Mouse (Mus musculus): ENCODE measurements around the gene Tank. TPM values are rescaled to one million over a fixed set of nuclear protein-coding genes. Genes with fewer than 3 reads are reported as not detected.
A peak's percentile ranks its signal among the peaks of the same experiment; 100 is the strongest.

Gene Tank
- polyA plus RNA-seq, 1 experiment from 2014 or later, result 31.2 TPM

- no peaks in the 10 kb centered on the region for H3K27me3 ChIP-seq
- no peak overlapping the region for H3K27ac ChIP-seq
- no peaks in the 10 kb centered on the region for H3K9me3 ChIP-seq (replicated peaks)
- no peak overlapping the region for H3K4me2 ChIP-seq
- H3K36me3 ChIP-seq (ENCODE audit: poor library complexity, severe bottlenecking), result no peaks in the 10 kb centered on the region
- no peak overlapping the region for H3K4me3 ChIP-seq
- H3K4me1 ChIP-seq, result no peaks in the 10 kb centered on the region
- no peak for ATAC-seq
- H3K9ac ChIP-seq, result no peak overlapping the region
- WGBS, result 89% methylated on average over 5 of the region's 5 CpGs
Observed at GRCm38 (mm10) chr2:61582578-61583315, 4.4 kb downstream of the Tank start.

DNA sequence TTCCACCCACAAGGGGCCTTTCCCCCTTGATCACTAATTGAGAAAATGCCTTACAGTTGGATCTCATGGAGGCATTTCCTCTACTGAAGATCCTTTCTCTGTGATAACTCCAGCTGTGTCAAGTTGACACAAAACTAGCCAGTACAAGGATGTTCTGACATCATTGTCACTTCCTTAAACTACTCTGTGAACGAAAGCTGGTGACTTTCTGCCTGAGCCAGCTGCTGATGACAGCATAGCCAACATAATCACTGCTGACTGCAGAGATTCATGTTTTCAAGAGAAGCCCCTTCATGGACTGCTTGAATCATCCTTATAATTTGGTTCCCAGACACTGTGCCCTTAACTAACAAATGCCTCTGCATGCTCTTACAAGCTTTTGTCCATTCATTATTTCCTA, 7.1 kb downstream of the Tank start:
- no peak overlapping the region for H3K4me3 ChIP-seq
- WGBS, result 84% methylated on average over 1 of the region's 1 CpGs
- H3K4me1 ChIP-seq, result no peaks in the 10 kb centered on the region
- no peak overlapping the region for H3K4me2 ChIP-seq
- H3K27ac ChIP-seq, result no peak overlapping the region
- ATAC-seq, result no peak
- no peaks in the 10 kb centered on the region for H3K9me3 ChIP-seq (replicated peaks)
- H3K36me3 ChIP-seq (ENCODE audit: poor library complexity, severe bottlenecking), result no peaks in the 10 kb centered on the region
- no peak overlapping the region for H3K9ac ChIP-seq
- no peaks in the 10 kb centered on the region for H3K27me3 ChIP-seq

DNA sequence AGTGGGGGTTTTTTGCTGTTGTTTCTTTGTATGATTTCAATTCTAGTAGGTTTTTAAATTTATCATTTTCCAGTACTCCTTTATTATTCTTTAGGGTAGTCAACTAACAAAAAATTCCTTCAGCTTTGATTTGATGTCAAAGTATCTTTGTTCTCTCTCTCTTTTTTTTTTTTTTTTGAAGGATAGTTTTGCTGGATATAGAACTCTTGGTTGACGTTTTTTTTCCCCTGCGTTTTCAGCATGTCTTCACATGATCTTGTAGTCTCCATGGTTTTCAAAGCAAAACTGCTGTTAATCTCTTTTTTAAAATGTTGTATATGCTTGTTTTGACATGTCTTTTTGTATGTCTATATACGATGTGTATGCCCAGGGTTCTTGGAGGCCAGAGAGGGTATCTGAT, 7.8 kb downstream of the Tank start:
- WGBS, result 95% methylated on average over 3 of the region's 3 CpGs
- no peaks in the 10 kb centered on the region for H3K9me3 ChIP-seq (replicated peaks)
- no peaks in the 10 kb centered on the region for H3K27me3 ChIP-seq

DNA sequence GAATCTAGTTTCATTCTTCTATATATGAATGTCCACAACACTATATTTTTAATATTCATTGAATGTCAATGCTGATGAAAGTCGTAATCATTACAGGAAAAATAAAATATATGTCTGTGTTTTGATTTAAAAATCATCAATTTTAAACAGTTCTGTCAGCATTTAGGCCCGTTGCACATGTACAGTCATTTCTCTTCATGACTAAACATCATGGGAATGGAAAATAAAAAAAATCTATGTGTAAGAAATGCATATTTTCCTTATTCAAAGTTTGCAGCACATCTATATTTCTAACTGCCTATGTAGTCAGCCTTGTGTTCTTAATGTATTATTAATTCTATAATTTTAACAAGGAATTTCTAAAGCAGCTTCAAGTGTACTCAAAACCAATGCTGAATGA, 12.4 kb downstream of the Tank start:
- no peak for ATAC-seq
- Histone ChIP-seq H3K9me3 (replicated peaks) (no peaks in the 10 kb centered on the region), H3K9ac (no peak overlapping the region), H3K27me3 (no peaks in the 10 kb centered on the region), H3K4me2 (no peak overlapping the region), H3K4me3 (no peak overlapping the region), H3K27ac (no peak overlapping the region), H3K36me3 (ENCODE audit: poor library complexity, severe bottlenecking) (no peaks in the 10 kb centered on the region), H3K4me1 (peaks cover 8% of the 10 kb centered on the region)
- 91% methylated on average over 2 of the region's 2 CpGs for WGBS

More for the DNA sequence above, 7.8 kb downstream of the Tank start:
- no peaks in the 10 kb centered on the region for H3K4me1 ChIP-seq
- no peak for ATAC-seq
- H3K4me3 ChIP-seq, result no peak overlapping the region
- no peak overlapping the region for H3K9ac ChIP-seq
- no peak overlapping the region for H3K4me2 ChIP-seq
- no peak overlapping the region for H3K27ac ChIP-seq
- no peaks in the 10 kb centered on the region for H3K36me3 ChIP-seq (ENCODE audit: poor library complexity, severe bottlenecking)

- Histone ChIP-seq H3K27ac (no peak overlapping the region), H3K4me2 (no peak overlapping the region), H3K9me3 (replicated peaks) (no peaks in the 10 kb centered on the region), H3K4me3 (no peak overlapping the region), H3K27me3 (no peaks in the 10 kb centered on the region), H3K9ac (no peak overlapping the region), H3K36me3 (ENCODE audit: poor library complexity, severe bottlenecking) (no peaks in the 10 kb centered on the region), H3K4me1 (peaks cover 8% of the 10 kb centered on the region)
- ATAC-seq, result no peak
- WGBS, result 90% methylated on average over 3 of the region's 3 CpGs
Observed at GRCm38 (mm10) chr2:61592095-61592494, 13.7 kb downstream of the Tank start.

DNA sequence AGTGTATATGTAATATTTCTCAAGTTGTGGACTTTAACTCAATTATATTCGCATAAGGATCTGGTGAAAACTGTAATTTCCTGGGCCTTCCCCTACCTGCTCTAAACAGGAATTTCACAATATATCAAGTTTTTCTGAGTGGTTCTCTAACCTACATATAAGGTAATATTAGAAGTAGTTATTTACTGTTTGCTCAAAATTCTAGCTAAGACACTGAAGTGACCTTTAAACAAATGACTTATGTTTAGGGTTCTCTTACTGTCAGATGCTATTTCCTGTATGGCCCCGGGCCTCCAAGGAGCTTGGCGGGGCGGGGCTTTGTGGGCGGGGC, 14.3 kb downstream of the Tank start:
- ATAC-seq, result no peak
- H3K9ac ChIP-seq, result peak overlapping the region; percentile 82; the same call in 1 of the 2 replicates
- H3K36me3 ChIP-seq (ENCODE audit: poor library complexity, severe bottlenecking), result no peaks in the 10 kb centered on the region
- H3K4me3 ChIP-seq, result peak overlapping the region; percentile 79
- no peak overlapping the region for H3K27ac ChIP-seq
- peaks cover 11% of the 10 kb centered on the region for H3K4me1 ChIP-seq
- 16% methylated on average over 5 of the region's 5 CpGs for WGBS
- H3K9me3 ChIP-seq (replicated peaks), result no peaks in the 10 kb centered on the region
- H3K4me2 ChIP-seq, result peak overlapping the region; percentile 78
- no peaks in the 10 kb centered on the region for H3K27me3 ChIP-seq

- peak overlapping the region; percentile 45; the same call in 1 of the 2 replicates for H3K27ac ChIP-seq
- peak overlapping the region; percentile 78 for H3K4me2 ChIP-seq
- under 1% methylated on average over 62 of the region's 62 CpGs for WGBS
- peak overlapping the region; percentile 82 for H3K9ac ChIP-seq
- H3K4me1 ChIP-seq, result peaks cover 12% of the 10 kb centered on the region
- no peaks in the 10 kb centered on the region for H3K27me3 ChIP-seq
- peak; percentile 97 for ATAC-seq
- peak overlapping the region; percentile 79 for H3K4me3 ChIP-seq
- no peaks in the 10 kb centered on the region for H3K9me3 ChIP-seq (replicated peaks)
- no peaks in the 10 kb centered on the region for H3K36me3 ChIP-seq (ENCODE audit: poor library complexity, severe bottlenecking)
Observed at GRCm38 (mm10) chr2:61593030-61593811, 14.8 kb downstream of the Tank start.

GRCm38 (mm10) chr2:61593871-61594304, 15.5 kb downstream of the Tank start:
- Histone ChIP-seq H3K9me3 (replicated peaks) (no peaks in the 10 kb centered on the region), H3K9ac (peak overlapping the region; percentile 82), H3K4me3 (peak overlapping the region; percentile 79), H3K4me2 (peak overlapping the region; percentile 78), H3K27me3 (no peaks in the 10 kb centered on the region), H3K36me3 (ENCODE audit: poor library complexity, severe bottlenecking) (no peaks in the 10 kb centered on the region), H3K4me1 (peaks cover 12% of the 10 kb centered on the region), H3K27ac (no peak overlapping the region)
- WGBS, result under 1% methylated on average over 12 of the region's 12 CpGs
- ATAC-seq, result no peak

- WGBS, result 93% methylated on average over 1 of the region's 1 CpGs
- Histone ChIP-seq H3K4me2 (no peak overlapping the region), H3K9me3 (replicated peaks) (no peaks in the 10 kb centered on the region), H3K36me3 (ENCODE audit: poor library complexity, severe bottlenecking) (no peaks in the 10 kb centered on the region), H3K4me3 (no peak overlapping the region), H3K4me1 (0 out of 2 replicates have a peak, but pooled peaks cover 3% of the 10 kb centered on the region), H3K27ac (no peak overlapping the region), H3K9ac (no peak overlapping the region), H3K27me3 (no peaks in the 10 kb centered on the region)
- no peak for ATAC-seq
Observed at GRCm38 (mm10) chr2:61599730-61600129, 21.3 kb downstream of the Tank start.

- Histone ChIP-seq H3K4me1 (no peaks in the 10 kb centered on the region), H3K27ac (no peak overlapping the region), H3K4me3 (no peak overlapping the region), H3K4me2 (no peak overlapping the region), H3K9me3 (replicated peaks) (no peaks in the 10 kb centered on the region), H3K27me3 (no peaks in the 10 kb centered on the region), H3K9ac (no peak overlapping the region), H3K36me3 (ENCODE audit: poor library complexity, severe bottlenecking) (no peaks in the 10 kb centered on the region)
- WGBS, result 72% methylated on average over 3 of the region's 3 CpGs
- ATAC-seq, result no peak
Observed at GRCm38 (mm10) chr2:61603461-61603860, 25.1 kb downstream of the Tank start.

- Histone ChIP-seq H3K27me3 (no peaks in the 10 kb centered on the region), H3K27ac (no peak overlapping the region)
- WGBS, result 90% methylated on average over 1 of the region's 1 CpGs
Observed at GRCm38 (mm10) chr2:61606942-61607341, 28.6 kb downstream of the Tank start.

DNA sequence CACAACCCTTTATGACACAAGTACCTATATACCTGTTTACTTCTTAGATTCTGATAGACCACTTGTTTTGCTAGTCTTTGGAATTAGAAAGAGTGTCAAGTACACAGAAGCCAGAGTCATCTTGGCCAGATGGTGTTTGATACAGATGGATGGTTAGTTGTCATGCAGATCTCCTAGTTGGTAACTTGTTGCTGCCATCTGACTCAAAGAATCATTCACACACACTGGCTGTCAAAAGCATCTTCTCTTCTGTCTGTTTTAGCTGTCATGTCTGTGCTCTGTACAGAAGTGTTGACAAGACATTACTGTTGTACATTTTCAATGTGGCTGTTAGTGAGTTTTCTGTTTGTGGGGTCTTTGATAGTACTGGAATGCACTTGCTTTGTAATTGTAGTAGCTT, 45.6 kb downstream of the Tank start:
- no peaks in the 10 kb centered on the region for H3K27me3 ChIP-seq
- no peak overlapping the region for H3K27ac ChIP-seq
- H3K9ac ChIP-seq, result no peak overlapping the region
- H3K36me3 ChIP-seq (ENCODE audit: poor library complexity, severe bottlenecking), result peaks cover 31% of the 10 kb centered on the region; the same call in 1 of the 2 replicates
- no peak overlapping the region for H3K4me2 ChIP-seq
- H3K9me3 ChIP-seq (replicated peaks), result no peaks in the 10 kb centered on the region
- ATAC-seq, result no peak
- H3K4me3 ChIP-seq, result no peak overlapping the region
- no peaks in the 10 kb centered on the region for H3K4me1 ChIP-seq

More at GRCm38 (mm10) chr2:61606942-61607341, 28.6 kb downstream of the Tank start:
- H3K4me1 ChIP-seq, result no peaks in the 10 kb centered on the region
- H3K9ac ChIP-seq, result no peak overlapping the region
- H3K4me3 ChIP-seq, result no peak overlapping the region
- no peaks in the 10 kb centered on the region for H3K9me3 ChIP-seq (replicated peaks)
- no peak for ATAC-seq
- no peak overlapping the region for H3K4me2 ChIP-seq
- peaks cover 5% of the 10 kb centered on the region; the same call in 1 of the 2 replicates for H3K36me3 ChIP-seq (ENCODE audit: poor library complexity, severe bottlenecking)

Measured in forebrain, embryonic 13.5 days (tissue).